Mouse (Mus musculus) kidney, postnatal 0 days (tissue): ENCODE measurements around the gene Xylt1. TPM values are rescaled to one million over a fixed set of nuclear protein-coding genes. Genes with fewer than 3 reads are reported as not detected.

Experiments
- ATAC-seq: fragments of 200-750 bp; cut with Nextera tagmentation; replicated peaks from 2 replicates; pipeline ENCODE4 v1.8.0; 2017; ENCODE audit warnings: low read depth, moderate number of reproducible peaks, moderate TSS enrichment, moderate library complexity; ENCODE audit not compliant: low FRiP score
- DNase-seq: peaks from one replicate; pipeline ENCODE4 v3.0.0-alpha.2; 2016; ENCODE audit warnings: low spot score
- H3K27ac ChIP-seq: fragments of 300-500 bp; sonication (generic); 2 replicates; pipeline ENCODE4 v1.5.1; 2014; ENCODE audit warnings: mild to moderate bottlenecking
- H3K27me3 ChIP-seq: fragments of 300-500 bp; sonication (generic); 2 replicates; pipeline ENCODE4 v1.6.1; 2014; ENCODE audit warnings: low read length, mixed read lengths; ENCODE audit not compliant: insufficient read depth
- H3K36me3 ChIP-seq: fragments of 300-500 bp; sonication (generic); 2 replicates; pipeline ENCODE4 v1.6.1; 2014; ENCODE audit warnings: low read length, mixed read lengths; ENCODE audit not compliant: insufficient read depth
- H3K4me1 ChIP-seq: fragments of 300-500 bp; sonication (generic); replicated peaks from 2 replicates; pipeline ENCODE4 v1.6.1; 2014; ENCODE audit warnings: antibody characterized with exemption, low read length, mixed read lengths; ENCODE audit not compliant: insufficient read depth
- H3K4me2 ChIP-seq: fragments of 300-500 bp; sonication (generic); 2 replicates; pipeline ENCODE4 v1.6.1; 2014; ENCODE audit warnings: mild to moderate bottlenecking, low read length, moderate library complexity, mixed read lengths
- H3K4me3 ChIP-seq: fragments of 300-500 bp; sonication (generic); replicated peaks from 2 replicates; pipeline ENCODE4 v1.5.1; 2014; ENCODE audit warnings: low read depth, low read length
- H3K9ac ChIP-seq: fragments of 300-500 bp; sonication (generic); 2 replicates; pipeline ENCODE4 v1.6.1; 2014; ENCODE audit warnings: low read depth, low read length
- H3K9me3 ChIP-seq: fragments of 300-500 bp; sonication (generic); replicated peaks from 2 replicates; pipeline ENCODE4 v1.6.1; 2016; ENCODE audit warnings: low read length, inconsistent platforms, mixed read lengths
- CTCF ChIP-seq: IDR thresholded peaks from 2 replicates; pipeline ENCODE4 v1.5.1; 2016; ENCODE audit warnings: antibody characterized with exemption, low read depth, mild to moderate bottlenecking, moderate library complexity
- WGBS: fragments of 180-500 bp; shearing (Covaris S2); extraction: QIAGEN DNeasy Blood & Tissue Kit; methylation state at CpG from one replicate; pipeline ENCODE4 v1.1.7; 2014; 5-methylcytosine and 5-hydroxymethylcytosine counted together
- polyA plus RNA-seq: library from polyadenylated mRNA; unstranded; fragments of >200 nt; fragmentation: Nextera tagmentation; extraction: Ambion mirVana; gene quantifications from 2 replicates; pipeline ENCODE4 v1.2.1, GENCODE M21; 2015

The Xylt1 gene
- polyA plus RNA-seq, 1 experiment from 2014 or later: 1.7 TPM

DNA sequence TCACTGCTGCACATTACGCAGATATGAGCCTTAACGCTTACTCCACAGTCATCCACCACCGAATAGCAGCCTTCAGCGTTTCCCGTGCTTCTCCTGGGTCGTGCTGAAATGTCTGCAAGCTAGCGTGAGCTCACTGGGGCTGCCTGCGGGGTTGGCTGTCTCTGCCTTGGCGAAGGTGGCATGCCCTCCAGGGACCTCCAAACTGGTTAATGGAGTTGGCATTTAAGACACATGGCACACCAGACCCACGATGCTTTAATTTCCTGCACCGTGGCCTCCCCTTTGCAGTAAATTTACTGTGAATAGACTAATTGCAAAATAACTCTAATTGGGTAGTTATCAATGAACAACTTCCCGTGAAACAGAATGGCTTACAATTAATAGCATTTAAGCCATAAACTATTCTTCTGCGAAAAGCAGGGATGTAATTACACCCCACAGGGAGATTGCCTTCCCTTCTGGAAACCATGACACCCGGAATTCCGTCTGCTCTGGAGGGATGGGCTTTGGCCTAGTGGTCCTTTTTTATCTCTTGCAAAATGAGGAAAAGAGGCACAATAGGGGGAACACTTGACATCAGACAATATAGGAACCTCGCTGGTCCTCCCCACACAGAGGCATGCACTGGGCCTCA lies 170.3 kb downstream of the Xylt1 start:
- H3K4me3 ChIP-seq: no peak overlapping the region
- WGBS: 50% methylated on average over 16 of the region's 16 CpGs
- no peaks in the 10 kb centered on the region for H3K36me3 ChIP-seq
- H3K27ac ChIP-seq: no peak overlapping the region
- TF ChIP-seq CTCF: no peak
- DNase-seq: no peak
- no peaks in the 10 kb centered on the region for H3K27me3 ChIP-seq
- no peak overlapping the region for H3K4me2 ChIP-seq
- no peaks in the 10 kb centered on the region for H3K9me3 ChIP-seq
- 0 out of 2 replicates have a peak, but pooled peaks cover 5% of the 10 kb centered on the region for H3K4me1 ChIP-seq
- H3K9ac ChIP-seq: no peak overlapping the region
- ATAC-seq: no peak

DNA sequence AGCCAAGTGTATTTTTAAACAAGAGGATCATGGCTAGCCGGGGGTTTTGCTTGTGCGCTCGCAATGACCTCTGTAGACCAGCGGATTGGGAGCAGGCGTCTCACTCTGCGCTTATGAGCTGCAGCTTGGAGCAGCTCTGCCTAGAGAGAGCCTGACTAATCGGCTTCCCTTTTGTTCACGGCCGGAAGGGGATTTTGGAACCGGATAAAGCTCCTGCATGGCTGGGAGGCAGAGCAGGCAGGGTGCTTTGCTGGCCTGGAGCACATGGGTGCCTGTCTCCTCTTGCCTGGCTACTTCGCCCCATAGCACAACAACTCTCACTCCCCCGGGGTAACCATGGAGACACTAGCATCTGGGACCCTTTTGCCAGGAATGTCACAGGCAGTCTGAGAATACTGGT lies 172.4 kb downstream of the Xylt1 start:
- Histone ChIP-seq H3K4me1 (0 out of 2 replicates have a peak, but pooled peaks cover 10% of the 10 kb centered on the region), H3K9me3 (no peaks in the 10 kb centered on the region), H3K27me3 (no peaks in the 10 kb centered on the region), H3K4me2 (no peak overlapping the region), H3K36me3 (no peaks in the 10 kb centered on the region), H3K4me3 (no peak overlapping the region), H3K27ac (no peak overlapping the region), H3K9ac (no peak overlapping the region)
- 46% methylated on average over 12 of the region's 12 CpGs for WGBS
- no peak for TF ChIP-seq CTCF
- DNase-seq (no peak), ATAC-seq (0 out of 2 replicates have a peak, but pooled peaks have one; percentile 29)

DNA sequence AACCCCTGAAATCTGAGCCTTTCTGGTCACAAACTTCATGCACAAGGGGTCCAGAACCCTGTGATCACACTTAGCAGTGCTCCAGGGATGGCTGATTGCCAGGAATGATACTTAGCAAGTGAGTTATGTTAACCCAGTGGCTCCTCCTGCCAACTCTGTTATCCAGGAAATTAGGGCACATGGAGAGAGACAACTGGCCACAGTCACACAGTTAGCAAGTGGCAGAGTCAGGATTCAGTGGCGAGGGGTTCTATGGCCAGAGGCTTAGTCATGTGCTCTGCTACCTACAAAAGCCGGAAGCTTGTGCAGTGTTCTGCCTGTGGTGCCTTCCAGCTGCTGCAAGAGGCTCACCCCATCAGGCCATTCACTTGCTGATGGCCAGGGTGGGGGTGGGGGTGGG lies 175.0 kb downstream of the Xylt1 start:
- no peak overlapping the region for H3K4me3 ChIP-seq
- no peak overlapping the region for H3K9ac ChIP-seq
- no peaks in the 10 kb centered on the region for H3K36me3 ChIP-seq
- no peak overlapping the region for H3K4me2 ChIP-seq
- TF ChIP-seq CTCF: no peak
- DNase-seq: peak; percentile 65
- 30% methylated on average over 2 of the region's 2 CpGs for WGBS
- H3K4me1 ChIP-seq: 0 out of 2 replicates have a peak, but pooled peaks cover 10% of the 10 kb centered on the region
- no peaks in the 10 kb centered on the region for H3K27me3 ChIP-seq
- H3K9me3 ChIP-seq: no peaks in the 10 kb centered on the region
- ATAC-seq: peak; percentile 42; the same call in 1 of the 2 replicates
- no peak overlapping the region for H3K27ac ChIP-seq

DNA sequence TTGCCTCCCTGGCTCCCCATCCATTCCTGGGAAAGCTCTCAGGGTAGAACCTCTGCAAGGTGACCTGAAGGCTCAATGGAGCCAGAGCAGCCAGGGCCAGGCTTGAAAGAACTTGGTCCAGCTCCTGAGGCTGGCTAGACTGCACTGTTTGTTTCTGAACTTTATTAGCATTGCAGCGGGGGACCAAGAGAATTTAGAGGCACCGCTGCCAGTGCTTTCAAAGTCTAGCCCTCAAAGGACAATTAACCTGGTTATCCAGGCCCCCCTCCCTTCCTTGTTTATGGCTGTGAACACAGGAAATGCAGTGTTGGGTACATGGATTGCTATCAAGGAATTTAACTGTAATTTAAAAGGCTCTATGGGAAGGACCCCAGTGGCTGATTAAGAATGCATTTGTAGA lies 177.4 kb downstream of the Xylt1 start:
- Histone ChIP-seq H3K4me3 (no peak overlapping the region), H3K9ac (no peak overlapping the region), H3K27me3 (no peaks in the 10 kb centered on the region), H3K27ac (no peak overlapping the region), H3K36me3 (no peaks in the 10 kb centered on the region), H3K4me1 (0 out of 2 replicates have a peak, but pooled peaks cover 10% of the 10 kb centered on the region), H3K9me3 (no peaks in the 10 kb centered on the region), H3K4me2 (no peak overlapping the region)
- no peak for TF ChIP-seq CTCF
- ATAC-seq: no peak
- no peak for DNase-seq
- 44% methylated on average over 2 of the region's 2 CpGs for WGBS

DNA sequence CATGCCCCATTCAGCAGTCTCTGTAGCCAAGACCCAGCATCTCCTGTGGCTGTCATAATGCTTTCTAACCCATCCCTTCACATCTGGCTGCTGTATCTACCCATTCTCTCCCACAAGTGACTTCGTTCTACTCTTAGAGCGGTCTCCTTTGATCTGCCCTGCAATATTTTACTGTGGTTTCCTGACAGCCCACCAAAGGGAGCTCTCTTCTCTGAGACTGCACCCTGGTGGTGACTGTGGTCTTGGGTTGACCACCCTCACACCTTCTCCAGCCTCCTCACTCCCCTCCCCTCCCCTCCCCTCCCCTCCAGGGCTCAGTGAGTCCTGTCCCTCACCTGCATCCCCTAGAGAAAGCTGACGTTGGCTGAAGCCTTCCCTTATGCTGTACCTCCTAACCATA lies 178.3 kb downstream of the Xylt1 start:
- ATAC-seq (no peak), DNase-seq (no peak)
- H3K4me3 ChIP-seq: no peak overlapping the region
- H3K27me3 ChIP-seq: no peaks in the 10 kb centered on the region
- 0 out of 2 replicates have a peak, but pooled peaks cover 10% of the 10 kb centered on the region for H3K4me1 ChIP-seq
- H3K4me2 ChIP-seq: no peak overlapping the region
- TF ChIP-seq CTCF: no peak
- H3K27ac ChIP-seq: no peak overlapping the region
- WGBS: 57% methylated on average over 3 of the region's 3 CpGs
- H3K9me3 ChIP-seq: no peaks in the 10 kb centered on the region
- H3K36me3 ChIP-seq: no peaks in the 10 kb centered on the region
- no peak overlapping the region for H3K9ac ChIP-seq

DNA sequence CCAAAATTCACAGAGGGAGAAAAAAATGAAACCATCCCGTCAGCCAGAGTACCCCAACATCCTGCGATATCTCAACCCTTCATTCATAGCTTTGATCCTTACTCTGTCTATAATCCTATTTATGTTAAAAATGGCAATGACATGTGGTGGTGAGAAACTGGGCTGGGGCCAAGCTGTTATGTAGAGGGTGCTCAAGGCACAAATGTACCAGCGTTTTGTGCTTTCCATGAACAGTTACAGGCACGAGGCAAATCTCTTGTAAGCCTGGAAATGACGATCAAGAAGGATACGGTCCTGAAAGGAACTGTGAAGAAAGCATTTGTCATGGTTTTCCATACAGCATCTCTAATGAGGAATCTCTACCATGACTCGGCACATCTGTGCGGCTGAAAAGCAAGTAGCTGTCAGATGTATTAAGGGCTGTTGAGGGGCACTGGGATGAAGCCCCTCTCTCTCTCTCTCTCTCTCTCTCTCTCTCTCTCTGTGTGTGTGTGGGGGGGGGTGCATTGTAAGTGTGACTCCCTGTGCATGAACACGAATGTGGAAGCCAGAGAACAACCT lies 183.2 kb downstream of the Xylt1 start:
- Histone ChIP-seq H3K4me3 (no peak overlapping the region), H3K4me1 (no peaks in the 10 kb centered on the region), H3K27ac (no peak overlapping the region), H3K9ac (no peak overlapping the region), H3K9me3 (no peaks in the 10 kb centered on the region), H3K36me3 (no peaks in the 10 kb centered on the region), H3K4me2 (no peak overlapping the region), H3K27me3 (no peaks in the 10 kb centered on the region)
- 83% methylated on average over 9 of the region's 9 CpGs for WGBS
- DNase-seq (no peak), ATAC-seq (no peak)
- TF ChIP-seq CTCF: no peak
